8 mouse cellular contexts compared by ENCODE assay signal in genomic region chr1:160044237-160045021, GRCm38 (mm10). TPM values are rescaled to one million over a fixed set of nuclear protein-coding genes. Genes with fewer than 3 reads are reported as not detected.
A peak's percentile ranks its signal among the peaks of the same experiment; 100 is the strongest.
DNase-seq lines count a peak whose midpoint lies in the region; ATAC-seq and TF ChIP-seq lines count a peak whose summit lies in the region.

TSS of gene 4930523C07Rik (plus strand) at chr1:160044382.

- ATAC-seq in forebrain, postnatal 0 days: peak; percentile 66
- peak; percentile 63 for ATAC-seq in hindbrain, embryonic 11.5 days (ENCODE audit: low FRiP score)
- ATAC-seq in limb, embryonic 14.5 days (ENCODE audit: low FRiP score, low read depth): peak; percentile 63
- ATAC-seq in midbrain, embryonic 14.5 days (ENCODE audit: low FRiP score, low TSS enrichment): no peak; the same call in 1 of the 2 replicates

- no peaks in the 10 kb centered on the region for H3K36me3 ChIP-seq in forebrain, postnatal 0 days (ENCODE audit: insufficient read depth)
- no peaks in the 10 kb centered on the region for H3K36me3 ChIP-seq in hindbrain, embryonic 11.5 days (ENCODE audit: control insufficient read depth, insufficient read depth, low read length)
- H3K36me3 ChIP-seq in limb, embryonic 14.5 days (ENCODE audit: control insufficient read depth, insufficient read depth, low read length): no peaks in the 10 kb centered on the region
- H3K36me3 ChIP-seq in midbrain, embryonic 14.5 days (ENCODE audit: control insufficient read depth, insufficient read depth, low read length): no peaks in the 10 kb centered on the region

- no peak for TF ChIP-seq POLR2A in limb, embryonic 14.5 days (IDR thresholded peaks at IDR 0.05; ENCODE audit: borderline replicate concordance, extremely low read depth, insufficient read depth, insufficient read length)

- H3K27me3 ChIP-seq in forebrain, postnatal 0 days (ENCODE audit: insufficient read depth, low read length): no peaks in the 10 kb centered on the region
- H3K27me3 ChIP-seq in hindbrain, embryonic 11.5 days (ENCODE audit: control insufficient read depth, insufficient read depth, low read length): no peaks in the 10 kb centered on the region
- no peaks in the 10 kb centered on the region for H3K27me3 ChIP-seq in limb, embryonic 14.5 days (ENCODE audit: control insufficient read depth, insufficient read depth, low read length)
- H3K27me3 ChIP-seq in midbrain, embryonic 14.5 days (ENCODE audit: control insufficient read depth, insufficient read depth, low read length): no peaks in the 10 kb centered on the region

- H3K27ac ChIP-seq in layer of hippocampus, adult 2 months: peak within 1 kb of the TSS; percentile 56; the same call in 1 of the 2 replicates
- H3K27ac ChIP-seq in forebrain, postnatal 0 days (ENCODE audit: low read depth, low read length): no peak within 1 kb of the TSS
- H3K27ac ChIP-seq in hindbrain, embryonic 11.5 days (ENCODE audit: low read depth, low read length): no peak within 1 kb of the TSS
- peak within 1 kb of the TSS; percentile 58; the same call in 1 of the 2 replicates for H3K27ac ChIP-seq in limb, embryonic 14.5 days (replicated peaks; ENCODE audit: low read depth, low read length)
- H3K27ac ChIP-seq in midbrain, embryonic 14.5 days (replicated peaks; ENCODE audit: low read depth, low read length): no peak within 1 kb of the TSS

- H3K4me2 ChIP-seq in forebrain, postnatal 0 days (ENCODE audit: low read depth): peak within 1 kb of the TSS; percentile 47
- peak within 1 kb of the TSS; percentile 58 for H3K4me2 ChIP-seq in hindbrain, embryonic 11.5 days (replicated peaks; ENCODE audit: low read depth, low read length)
- peak within 1 kb of the TSS; percentile 78 for H3K4me2 ChIP-seq in limb, embryonic 14.5 days (replicated peaks; ENCODE audit: low read depth, low read length, severe bottlenecking)
- peak within 1 kb of the TSS; percentile 56 for H3K4me2 ChIP-seq in midbrain, embryonic 14.5 days (ENCODE audit: low read length)

- no peaks in the 10 kb centered on the region for H3K9me3 ChIP-seq in forebrain, postnatal 0 days (ENCODE audit: low read length)
- no peaks in the 10 kb centered on the region for H3K9me3 ChIP-seq in hindbrain, embryonic 11.5 days (ENCODE audit: control insufficient read depth, low read length)
- no peaks in the 10 kb centered on the region for H3K9me3 ChIP-seq in limb, embryonic 14.5 days (ENCODE audit: control insufficient read depth, low read length)
- no peaks in the 10 kb centered on the region for H3K9me3 ChIP-seq in midbrain, embryonic 14.5 days (ENCODE audit: control insufficient read depth, low read length)

- 0 out of 2 replicates have a peak, but pooled peaks cover 6% of the 10 kb centered on the region for H3K4me1 ChIP-seq in forebrain, postnatal 0 days (ENCODE audit: insufficient read depth)
- H3K4me1 ChIP-seq in hindbrain, embryonic 11.5 days (replicated peaks; ENCODE audit: control insufficient read depth, insufficient read depth, low read length): peaks cover 4% of the 10 kb centered on the region; the same call in 1 of the 2 replicates
- peaks cover 9% of the 10 kb centered on the region for H3K4me1 ChIP-seq in limb, embryonic 14.5 days (ENCODE audit: control insufficient read depth, insufficient read depth, low read length)
- H3K4me1 ChIP-seq in midbrain, embryonic 14.5 days (ENCODE audit: control insufficient read depth, insufficient read depth, low read length): peaks cover 9% of the 10 kb centered on the region

- 3% methylated on average over 33 of the region's 33 CpGs for WGBS in forebrain, postnatal 0 days
- WGBS in hindbrain, embryonic 11.5 days: 5% methylated on average over 33 of the region's 33 CpGs
- WGBS in limb, embryonic 14.5 days: 1% methylated on average over 33 of the region's 33 CpGs
- 3% methylated on average over 33 of the region's 33 CpGs for WGBS in midbrain, embryonic 14.5 days

- TF ChIP-seq CTCF in layer of hippocampus, adult 2 months (conservative IDR thresholded peaks at IDR 0.05): peak; percentile 63
- peak; percentile 49 for TF ChIP-seq CTCF in forebrain, postnatal 0 days (IDR thresholded peaks at IDR 0.05; ENCODE audit: low read depth)

- peak within 1 kb of the TSS; percentile 52 for H3K4me3 ChIP-seq in layer of hippocampus, adult 2 months
- H3K4me3 ChIP-seq in forebrain, postnatal 0 days (ENCODE audit: low read depth, low read length): peak within 1 kb of the TSS; percentile 30
- peak within 1 kb of the TSS; percentile 33 for H3K4me3 ChIP-seq in hindbrain, embryonic 11.5 days (ENCODE audit: low read depth, low read length)
- peak within 1 kb of the TSS; percentile 47 for H3K4me3 ChIP-seq in limb, embryonic 14.5 days (replicated peaks; ENCODE audit: low read length)
- peak within 1 kb of the TSS; percentile 29 for H3K4me3 ChIP-seq in midbrain, embryonic 14.5 days (replicated peaks; ENCODE audit: low read depth, low read length)

- H3K9ac ChIP-seq in forebrain, postnatal 0 days: peak within 1 kb of the TSS; percentile 28; the same call in 1 of the 2 replicates
- H3K9ac ChIP-seq in hindbrain, embryonic 11.5 days (ENCODE audit: low read depth, low read length): peak within 1 kb of the TSS; percentile 39
- peak within 1 kb of the TSS; percentile 56 for H3K9ac ChIP-seq in limb, embryonic 14.5 days (ENCODE audit: low read depth, low read length, severe bottlenecking)
- H3K9ac ChIP-seq in midbrain, embryonic 14.5 days (replicated peaks; ENCODE audit: low read length): peak within 1 kb of the TSS; percentile 29; the same call in 1 of the 2 replicates

- DNase-seq in layer of hippocampus, adult 2 months (ENCODE audit: low spot score in 2 of 2): no peak
- DNase-seq in layer of hippocampus, postnatal 25 days (ENCODE audit: extremely low spot score in 1 of 2, low spot score in 1 of 2): no peak
- DNase-seq in cerebellum, adult 11-12 months: peak; percentile 6
- DNase-seq in forebrain, postnatal 0 days: no peak
- DNase-seq in hindbrain, embryonic 11.5 days (ENCODE audit: low spot score): peak; percentile 41
- peak; percentile 29 for DNase-seq in limb, embryonic 14.5 days (ENCODE audit: low spot score)
- DNase-seq in midbrain, embryonic 14.5 days: peak; percentile 33
- peak; percentile 84 to 85 for DNase-seq in spleen, postnatal 36 days (ENCODE audit: low spot score in 2 of 2)

RNA-seq across cellular contexts. Expression of gene 4930523C07Rik, which starts in this region (rescaled TPM):
- 1 to 10 TPM; 2.2 to 2.3 TPM for total RNA-seq in layer of hippocampus, adult 2 months (2021)
- 1 to 10 TPM; 1.5 to 2.8 TPM for total RNA-seq in layer of hippocampus, postnatal 25 days (2021)
- 1.0 and 3.3 TPM in 2 replicates for total RNA-seq in forebrain, postnatal 0 days (2014; rRNA removed)
- 2.5 and 3.8 TPM in 2 replicates for polyA plus RNA-seq in forebrain, postnatal 0 days (2015; fragmentation: Nextera tagmentation; extraction: Ambion mirVana)
- 1.7 and 2.5 TPM in 2 replicates for polyA plus RNA-seq in hindbrain, embryonic 11.5 days (2014; fragmentation: Nextera tagmentation; extraction: Ambion mirVana)
- polyA plus RNA-seq in limb, embryonic 14.5 days (2012; rRNA removed): 6.2 and 9.5 TPM in 2 replicates
- polyA plus RNA-seq in limb, embryonic 14.5 days (2014; fragmentation: Nextera tagmentation; extraction: Ambion mirVana): 21.5 and 21.8 TPM in 2 replicates
- 0.78 and 2.9 TPM in 2 replicates for polyA plus RNA-seq in midbrain, embryonic 14.5 days (2014; fragmentation: Nextera tagmentation; extraction: Ambion mirVana)

Comparison
In these comparisons a context has a peak if more than half of its experiments do, and no peak if none do; other contexts are left out.
1. DNase-seq: peak in cerebellum, adult 11-12 months (single experiment), hindbrain, embryonic 11.5 days (single experiment), limb, embryonic 14.5 days (single experiment), midbrain, embryonic 14.5 days (single experiment) and spleen, postnatal 36 days (2 of 2); none in layer of hippocampus, adult 2 months (0 of 2), layer of hippocampus, postnatal 25 days (0 of 2) and forebrain, postnatal 0 days (single experiment).
2. H3K27ac ChIP-seq: peak in layer of hippocampus, adult 2 months (single experiment) and limb, embryonic 14.5 days (single experiment); none in forebrain, postnatal 0 days (single experiment), hindbrain, embryonic 11.5 days (single experiment) and midbrain, embryonic 14.5 days (single experiment).
3. Peak in every context shown above with its lines, with median percentiles within 50 percentile points of each other: H3K4me3 ChIP-seq, H3K4me2 ChIP-seq and H3K9ac ChIP-seq.